Mouse (Mus musculus) limb, embryonic 15.5 days (tissue): Measurements from ENCODE around the gene Map1lc3b. TPM values are rescaled to one million over a fixed set of nuclear protein-coding genes. Genes with fewer than 3 reads are reported as not detected.

Source experiments
- ATAC-seq: fragments of 200-750 bp; cut with Nextera tagmentation; 2 replicates; pipeline ENCODE4 v1.8.0; 2017; ENCODE audit warnings: low read depth, moderate TSS enrichment; ENCODE audit not compliant: insufficient number of reproducible peaks, low FRiP score, low TSS enrichment
- H3K27ac ChIP-seq: fragments of 300-500 bp; sonication (generic); 2 replicates; pipeline ENCODE4 v1.5.1; 2015; ENCODE audit warnings: moderate library complexity, mild to moderate bottlenecking, inconsistent platforms
- H3K27me3 ChIP-seq: fragments of 300-500 bp; sonication (generic); 2 replicates; pipeline ENCODE4 v1.6.1; 2015; ENCODE audit warnings: inconsistent platforms
- H3K36me3 ChIP-seq: fragments of 300-500 bp; sonication (generic); 2 replicates; pipeline ENCODE4 v1.6.1; 2015; ENCODE audit warnings: inconsistent platforms
- H3K4me1 ChIP-seq: fragments of 300-500 bp; sonication (generic); 2 replicates; pipeline ENCODE4 v1.6.1; 2015; ENCODE audit warnings: inconsistent platforms
- H3K4me2 ChIP-seq: fragments of 300-500 bp; sonication (generic); 2 replicates; pipeline ENCODE4 v1.6.1; 2015; ENCODE audit warnings: mild to moderate bottlenecking, inconsistent platforms
- H3K4me3 ChIP-seq: fragments of 300-500 bp; sonication (generic); 2 replicates; pipeline ENCODE4 v1.5.1; 2015; ENCODE audit warnings: mild to moderate bottlenecking, inconsistent platforms
- H3K9ac ChIP-seq: fragments of 300-500 bp; sonication (generic); 2 replicates; pipeline ENCODE4 v1.6.1; 2015; ENCODE audit warnings: inconsistent platforms
- H3K9me3 ChIP-seq: fragments of 300-500 bp; sonication (generic); 2 replicates; pipeline ENCODE4 v1.6.1; 2016; ENCODE audit warnings: inconsistent platforms
- WGBS: fragments of 180-500 bp; shearing (Covaris S2); methylation state at CpG from one replicate; pipeline ENCODE4 v1.1.7; 2015; 5-methylcytosine and 5-hydroxymethylcytosine counted together
- polyA plus RNA-seq: library from polyadenylated mRNA; unstranded; fragments of >200 nt; fragmentation: Nextera tagmentation; extraction: Ambion mirVana; gene quantifications from 2 replicates; pipeline ENCODE4 v1.2.1, GENCODE M21; 2015

The Map1lc3b gene
- 182 and 193 TPM in 2 replicates for polyA plus RNA-seq

DNA sequence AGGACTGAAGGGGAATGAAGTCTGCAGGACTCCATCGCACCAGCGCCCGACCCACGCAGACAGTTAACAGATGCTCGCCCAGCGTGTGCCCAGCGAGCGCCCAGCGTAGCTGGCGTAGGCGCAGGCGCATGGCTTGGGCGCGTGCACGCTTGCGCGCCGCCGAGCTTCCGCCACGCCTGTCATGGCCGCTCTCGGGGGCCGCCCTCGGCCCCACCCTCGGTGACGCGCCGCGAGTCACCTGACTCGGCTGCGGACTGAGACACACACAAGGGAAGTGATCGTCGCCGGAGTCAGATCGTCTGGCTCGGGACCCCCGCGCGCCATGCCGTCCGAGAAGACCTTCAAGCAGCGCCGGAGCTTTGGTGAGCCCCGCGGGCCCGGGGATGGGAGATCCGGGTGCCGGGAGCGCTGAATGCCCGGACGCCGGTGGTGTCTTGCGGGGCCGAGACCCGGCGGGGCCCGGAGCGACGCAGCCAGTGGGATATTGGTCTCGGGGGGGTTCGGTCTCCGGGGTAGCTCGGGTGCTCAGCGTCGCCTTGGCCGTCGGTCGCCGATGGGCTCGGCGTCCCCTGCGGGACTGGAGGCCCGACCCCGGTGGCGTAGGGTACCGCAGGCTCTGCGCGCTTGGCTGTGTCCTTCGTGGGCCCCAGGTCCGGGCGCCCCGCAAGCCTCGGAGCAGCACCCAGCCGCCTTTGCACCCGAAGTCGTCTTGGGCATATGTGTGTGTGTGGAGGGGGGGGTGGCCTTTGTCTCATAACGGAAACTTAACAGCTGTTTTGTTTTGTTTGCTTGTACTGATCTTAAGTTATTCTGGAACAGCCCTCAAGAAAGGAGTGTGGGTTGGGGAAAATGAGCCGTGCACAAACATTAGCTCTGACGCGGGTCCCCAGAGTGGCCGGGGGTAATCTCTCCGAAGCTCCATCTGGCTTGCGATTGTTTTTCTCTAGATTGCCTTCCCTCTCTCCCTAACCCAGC is at the start of gene Map1lc3b:
Map1lc3b (plus strand) TSS at position 159 of the 975 bp plus-strand sequence.
- ATAC-seq = peak; percentile 83
- Histone ChIP-seq H3K36me3 (peaks cover 21% of the 10 kb centered on the region), H3K4me2 (peak within 1 kb of the TSS; percentile 86), H3K4me1 (peaks cover 26% of the 10 kb centered on the region), H3K4me3 (peak within 1 kb of the TSS; percentile 90), H3K27me3 (no peaks in the 10 kb centered on the region), H3K27ac (peak within 1 kb of the TSS; percentile 80), H3K9ac (peak within 1 kb of the TSS; percentile 83), H3K9me3 (no peaks in the 10 kb centered on the region)
- WGBS = under 1% methylated on average over 91 of the region's 94 CpGs

DNA sequence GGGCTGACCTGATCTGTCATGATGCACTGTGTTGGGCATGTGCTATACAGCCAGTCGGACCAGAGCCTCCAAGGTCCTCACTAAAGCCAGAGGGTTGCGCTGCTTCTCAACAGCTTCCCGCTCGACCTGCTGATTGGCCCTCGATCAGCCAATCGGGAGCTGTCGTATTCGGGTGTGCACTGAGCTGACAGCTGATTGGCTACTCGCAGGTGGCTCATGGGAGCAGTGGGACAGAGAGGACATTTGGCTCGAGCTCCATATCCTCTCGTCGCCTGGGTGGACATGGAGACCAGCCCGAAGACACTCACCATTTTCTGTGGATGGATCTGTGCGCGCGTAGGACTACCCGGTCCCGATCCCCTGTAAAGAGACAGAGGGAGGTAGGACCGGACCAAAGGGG is 48.3 kb upstream of the Map1lc3b start:
- Histone ChIP-seq H3K9ac (no peak overlapping the region), H3K36me3 (no peaks in the 10 kb centered on the region), H3K4me3 (no peak overlapping the region), H3K9me3 (no peaks in the 10 kb centered on the region), H3K4me1 (no peaks in the 10 kb centered on the region; the same call in 1 of the 2 replicates), H3K27me3 (peaks cover 17% of the 10 kb centered on the region), H3K27ac (no peak overlapping the region), H3K4me2 (no peak overlapping the region)
- 75% methylated on average over 19 of the region's 19 CpGs for WGBS
- no peak for ATAC-seq

DNA sequence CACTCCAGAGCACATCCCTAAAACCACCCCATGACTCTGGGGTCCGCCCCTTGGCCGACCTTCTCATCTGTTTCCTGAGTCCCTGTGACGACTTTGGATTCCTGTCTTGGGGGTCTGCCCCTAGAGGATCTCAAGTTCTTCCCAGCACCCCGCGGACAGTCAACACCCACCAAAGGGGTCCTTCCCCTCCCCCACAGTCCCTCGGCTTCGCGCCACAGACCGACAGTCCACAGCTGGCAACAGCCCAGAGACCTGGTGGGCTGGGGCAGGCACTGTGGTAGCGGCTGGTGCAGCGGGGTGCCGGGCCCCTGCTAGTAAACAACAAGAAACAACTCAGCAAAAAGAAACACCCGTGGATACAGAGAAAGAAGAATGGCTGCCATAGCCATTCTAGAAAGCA is 47.3 kb upstream of the Map1lc3b start:
- H3K27me3 ChIP-seq = peaks cover 17% of the 10 kb centered on the region
- ATAC-seq = no peak
- no peak overlapping the region for H3K4me3 ChIP-seq
- H3K9me3 ChIP-seq = no peaks in the 10 kb centered on the region
- H3K4me2 ChIP-seq = no peak overlapping the region
- no peaks in the 10 kb centered on the region for H3K36me3 ChIP-seq
- H3K4me1 ChIP-seq = peaks cover 3% of the 10 kb centered on the region
- 66% methylated on average over 13 of the region's 13 CpGs for WGBS
- no peak overlapping the region for H3K9ac ChIP-seq
- H3K27ac ChIP-seq = no peak overlapping the region

DNA sequence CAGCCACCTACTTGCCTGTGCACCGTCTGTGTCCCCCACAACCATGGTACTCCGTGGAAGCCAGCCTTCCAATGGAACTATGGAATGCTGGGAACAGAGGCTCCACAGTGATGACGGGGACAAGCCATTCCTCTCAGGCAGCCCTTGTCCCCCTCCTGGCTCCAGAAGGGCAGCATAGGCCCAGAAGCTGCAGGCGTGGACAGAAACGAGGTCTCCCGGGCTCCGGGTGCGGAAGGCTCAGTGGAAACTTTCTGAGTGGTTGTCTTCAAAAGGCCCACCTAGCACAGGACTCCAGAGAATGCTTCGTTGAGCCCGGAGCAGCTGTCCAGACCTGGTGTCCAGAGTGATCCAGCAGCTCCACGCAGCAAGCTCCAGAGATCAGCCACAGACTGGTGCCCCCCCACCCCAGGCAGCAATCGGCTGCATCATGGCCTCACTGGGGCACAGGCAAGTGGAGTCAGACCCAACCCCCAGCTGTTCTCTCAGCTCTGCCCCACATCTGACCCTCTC is 45.8 kb upstream of the Map1lc3b start, which contains the start of gene 1700018B08Rik:
1700018B08Rik (minus strand) TSS at position 45 of the 510 bp plus-strand sequence.
- H3K9ac ChIP-seq = no peak within 1 kb of the TSS
- H3K27ac ChIP-seq = no peak within 1 kb of the TSS
- 82% methylated on average over 12 of the region's 12 CpGs for WGBS
- H3K4me2 ChIP-seq = no peak within 1 kb of the TSS
- ATAC-seq = no peak
- no peak within 1 kb of the TSS for H3K4me3 ChIP-seq
- peaks cover 14% of the 10 kb centered on the region for H3K27me3 ChIP-seq
- peaks cover 3% of the 10 kb centered on the region for H3K4me1 ChIP-seq
- H3K36me3 ChIP-seq = peaks cover 7% of the 10 kb centered on the region
- H3K9me3 ChIP-seq = no peaks in the 10 kb centered on the region

DNA sequence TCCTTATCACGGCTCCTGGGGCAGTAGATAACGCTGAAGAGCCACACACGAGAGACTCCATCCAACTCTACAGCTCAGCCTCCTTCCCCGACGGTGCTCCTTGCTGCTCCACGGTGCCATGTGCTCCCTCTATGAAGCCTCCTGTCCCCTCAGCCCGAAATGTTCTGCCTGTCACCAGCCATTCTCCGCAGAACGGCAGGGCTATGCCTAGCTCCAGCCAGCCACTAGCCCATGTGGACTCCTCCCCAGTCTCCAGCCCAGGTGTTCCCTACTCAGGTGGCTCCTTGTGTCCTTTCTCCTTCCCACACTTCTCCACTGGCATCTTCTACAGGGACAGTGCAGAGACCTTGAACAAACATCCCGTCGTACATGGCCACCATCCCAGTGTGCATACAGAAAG is 45.2 kb upstream of the Map1lc3b start:
- ATAC-seq = no peak
- no peaks in the 10 kb centered on the region for H3K9me3 ChIP-seq
- H3K4me2 ChIP-seq = no peak overlapping the region
- H3K27ac ChIP-seq = no peak overlapping the region
- H3K4me1 ChIP-seq = peaks cover 3% of the 10 kb centered on the region
- no peak overlapping the region for H3K4me3 ChIP-seq
- H3K27me3 ChIP-seq = peaks cover 8% of the 10 kb centered on the region
- H3K36me3 ChIP-seq = peaks cover 13% of the 10 kb centered on the region
- 75% methylated on average over 11 of the region's 11 CpGs for WGBS
- H3K9ac ChIP-seq = no peak overlapping the region

DNA sequence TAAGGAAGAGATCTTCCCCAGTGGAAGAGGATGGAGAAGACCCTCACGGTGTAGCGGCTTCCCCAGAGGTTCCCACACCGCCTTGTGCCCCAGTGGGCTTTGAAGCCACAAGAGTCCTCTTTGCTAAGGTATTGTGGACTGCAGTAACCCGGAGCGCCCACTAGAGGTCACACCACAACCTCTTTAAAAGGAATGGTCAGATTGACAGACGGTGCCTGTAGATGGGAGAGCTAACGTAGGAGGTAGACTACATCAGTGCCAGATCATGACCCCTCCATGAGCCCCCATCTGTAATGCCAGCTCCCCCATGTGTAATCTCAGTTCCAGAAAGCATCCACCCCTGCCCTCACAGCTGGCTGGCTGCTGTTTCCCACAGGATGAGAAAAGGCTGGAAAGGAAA is 43.0 kb upstream of the Map1lc3b start:
- Histone ChIP-seq H3K36me3 (peaks cover 32% of the 10 kb centered on the region), H3K27me3 (no peaks in the 10 kb centered on the region; the same call in 1 of the 2 replicates), H3K27ac (no peak overlapping the region), H3K4me1 (peaks cover 3% of the 10 kb centered on the region), H3K9me3 (no peaks in the 10 kb centered on the region), H3K4me3 (no peak overlapping the region), H3K4me2 (no peak overlapping the region), H3K9ac (no peak overlapping the region)
- 4% methylated on average over 7 of the region's 7 CpGs for WGBS
- no peak for ATAC-seq

DNA sequence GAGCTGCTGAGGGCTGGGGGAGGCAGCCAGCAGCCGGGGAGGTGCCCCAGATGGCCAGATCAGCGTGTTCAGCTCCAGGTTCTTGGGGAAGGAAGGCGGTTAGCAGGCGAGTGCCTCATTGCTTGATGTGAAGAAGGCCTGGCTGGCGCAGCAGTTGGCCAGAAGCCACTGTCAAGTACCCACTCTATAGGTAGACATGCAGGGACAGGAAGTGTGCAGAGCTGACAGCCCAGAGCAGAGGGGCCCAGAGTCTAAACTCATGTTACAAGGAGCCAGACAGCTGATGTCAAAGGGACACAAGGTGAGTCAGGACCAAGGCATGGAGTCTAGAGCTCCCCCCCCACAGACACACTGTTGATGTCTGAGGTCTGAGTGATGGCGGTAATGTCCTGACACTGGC is 40.1 kb upstream of the Map1lc3b start:
- H3K27me3 ChIP-seq = no peaks in the 10 kb centered on the region; the same call in 1 of the 2 replicates
- ATAC-seq = no peak
- WGBS = 92% methylated on average over 6 of the region's 6 CpGs

DNA sequence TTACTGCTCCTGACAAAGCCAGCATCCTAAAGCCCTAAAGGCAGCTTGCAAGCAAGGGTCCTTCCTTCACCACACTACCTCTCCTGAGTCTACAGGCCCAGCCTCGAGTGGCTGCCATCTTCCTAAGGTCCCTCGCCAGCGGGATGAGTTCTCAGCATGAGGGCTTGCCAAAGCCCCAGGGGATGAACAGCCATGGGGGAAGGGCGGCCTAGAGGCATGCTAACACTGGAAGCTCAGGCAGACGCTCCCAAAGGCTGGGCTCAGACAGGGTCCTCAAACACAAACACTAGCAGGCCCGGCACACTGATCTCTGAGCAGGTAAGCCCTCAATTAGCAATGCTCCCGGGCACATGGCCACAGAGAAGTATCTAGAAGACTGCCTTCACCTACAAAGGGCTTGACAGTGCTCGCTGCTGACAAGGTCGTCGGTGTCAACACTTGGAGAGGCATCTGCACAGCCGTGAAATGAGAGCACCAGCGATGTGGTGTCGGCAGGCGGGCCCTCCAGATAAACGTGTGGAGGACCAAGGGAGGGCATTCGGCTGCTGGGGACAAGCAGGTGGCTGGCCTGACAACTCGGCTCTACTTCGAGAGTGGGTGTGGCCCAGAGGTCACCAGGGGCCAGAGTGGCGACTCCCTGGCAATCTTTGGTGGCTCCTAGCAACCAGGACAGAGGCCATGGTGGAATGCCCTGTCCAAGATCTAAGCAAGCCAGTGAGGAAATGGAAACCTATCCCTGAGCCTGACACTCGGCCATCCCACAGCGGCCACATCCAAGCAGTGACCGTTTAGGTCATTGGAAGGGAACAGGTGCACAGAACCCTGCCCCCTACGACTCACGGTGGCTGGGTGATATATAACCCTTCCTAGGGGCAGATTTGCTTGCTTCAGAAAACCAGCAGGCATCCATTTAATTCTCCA is 38.8 kb upstream of the Map1lc3b start:
- no peak overlapping the region for H3K4me2 ChIP-seq
- ATAC-seq = no peak
- H3K27me3 ChIP-seq = no peaks in the 10 kb centered on the region
- H3K36me3 ChIP-seq = peaks cover 70% of the 10 kb centered on the region
- peaks cover 3% of the 10 kb centered on the region; the same call in 1 of the 2 replicates for H3K4me1 ChIP-seq
- no peak overlapping the region for H3K27ac ChIP-seq
- no peaks in the 10 kb centered on the region for H3K9me3 ChIP-seq
- H3K4me3 ChIP-seq = no peak overlapping the region
- H3K9ac ChIP-seq = no peak overlapping the region
- WGBS = 78% methylated on average over 24 of the region's 24 CpGs

More for the DNA sequence above, 40.1 kb upstream of the Map1lc3b start:
- Histone ChIP-seq H3K4me3 (no peak overlapping the region), H3K27ac (no peak overlapping the region), H3K4me1 (peaks cover 3% of the 10 kb centered on the region; the same call in 1 of the 2 replicates), H3K36me3 (peaks cover 60% of the 10 kb centered on the region), H3K9me3 (no peaks in the 10 kb centered on the region), H3K9ac (no peak overlapping the region), H3K4me2 (no peak overlapping the region)

DNA sequence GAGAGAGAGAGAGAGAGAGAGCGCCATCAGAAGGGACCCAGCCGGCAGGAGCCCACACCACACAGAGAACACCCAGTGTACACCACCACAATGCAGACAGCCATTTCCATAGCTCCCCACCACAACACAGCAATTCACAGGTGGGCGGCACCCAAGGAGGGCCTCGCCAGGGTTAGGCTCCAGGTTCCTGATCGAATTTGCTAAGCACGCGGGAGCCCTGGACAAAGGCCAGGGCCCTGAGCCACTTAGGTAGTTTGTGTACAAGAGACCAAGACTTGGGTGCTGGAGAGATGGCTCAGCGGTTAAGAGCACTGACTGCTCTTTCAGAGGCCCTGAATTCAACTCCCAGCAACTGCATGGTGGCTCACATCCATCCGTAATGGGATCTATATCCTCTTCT is 37.7 kb upstream of the Map1lc3b start:
- H3K9me3 ChIP-seq = no peaks in the 10 kb centered on the region
- H3K27ac ChIP-seq = no peak overlapping the region
- no peak for ATAC-seq
- peaks cover 70% of the 10 kb centered on the region for H3K36me3 ChIP-seq
- H3K4me2 ChIP-seq = no peak overlapping the region
- WGBS = 90% methylated on average over 7 of the region's 9 CpGs
- no peak overlapping the region for H3K9ac ChIP-seq
- H3K27me3 ChIP-seq = no peaks in the 10 kb centered on the region
- no peak overlapping the region for H3K4me3 ChIP-seq
- H3K4me1 ChIP-seq = no peaks in the 10 kb centered on the region

DNA sequence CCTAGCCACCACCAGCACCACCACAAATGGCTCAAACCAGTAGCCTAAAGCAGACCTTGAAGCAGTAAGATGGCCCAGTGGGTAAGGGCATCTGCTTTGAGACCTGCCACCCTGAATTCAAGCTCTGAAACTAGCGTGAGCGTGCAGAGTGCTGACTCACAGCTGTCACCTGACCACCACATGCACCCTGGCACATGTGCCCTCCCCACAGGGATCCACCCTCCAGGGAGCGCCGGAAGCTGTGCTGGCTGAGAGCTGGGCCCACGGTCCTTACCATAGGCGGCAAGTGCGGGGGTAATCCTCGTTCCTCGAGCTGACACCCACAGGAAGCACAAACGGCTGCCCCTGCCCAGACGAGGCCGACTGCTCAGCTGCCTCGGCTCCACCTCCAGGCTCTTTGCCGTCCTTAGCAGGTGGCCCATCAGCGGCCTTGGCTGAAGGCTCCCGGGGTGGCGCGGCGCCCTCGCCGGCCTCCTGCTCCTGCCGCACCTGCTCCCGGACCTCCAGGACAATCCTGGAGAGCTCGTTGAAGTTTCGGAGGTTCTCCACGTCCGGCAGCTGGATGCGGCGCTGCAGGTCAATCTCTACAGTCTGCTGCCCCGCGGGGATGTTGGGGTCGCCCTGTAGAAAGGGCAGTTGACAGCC is 36.2 kb upstream of the Map1lc3b start:
- no peak overlapping the region for H3K4me3 ChIP-seq
- no peak overlapping the region for H3K27ac ChIP-seq
- H3K9ac ChIP-seq = no peak overlapping the region
- no peaks in the 10 kb centered on the region for H3K4me1 ChIP-seq
- no peak for ATAC-seq
- H3K36me3 ChIP-seq = peaks cover 81% of the 10 kb centered on the region
- H3K9me3 ChIP-seq = no peaks in the 10 kb centered on the region
- WGBS = 91% methylated on average over 32 of the region's 32 CpGs
- no peak overlapping the region for H3K4me2 ChIP-seq
- H3K27me3 ChIP-seq = no peaks in the 10 kb centered on the region

DNA sequence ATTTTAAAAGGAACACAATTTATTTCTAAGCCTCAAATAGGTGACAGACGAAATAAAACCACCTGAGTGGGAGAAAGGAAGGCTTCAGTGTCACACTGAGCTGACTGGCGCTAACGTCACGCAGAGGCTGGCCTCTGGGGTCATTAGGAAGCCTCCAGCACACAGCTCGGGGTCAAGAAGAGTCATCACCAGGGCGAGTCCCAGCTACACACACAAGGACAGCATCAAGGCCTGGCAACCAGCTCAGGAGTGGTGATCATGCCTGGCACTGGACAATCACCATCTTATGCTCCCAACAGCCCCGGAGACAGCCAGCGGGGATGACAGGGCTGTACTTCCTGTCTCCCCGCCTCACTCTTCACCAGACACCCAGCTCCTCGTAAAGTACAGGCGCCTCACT is 32.4 kb upstream of the Map1lc3b start:
- no peak overlapping the region for H3K9ac ChIP-seq
- no peak overlapping the region for H3K4me3 ChIP-seq
- WGBS = 83% methylated on average over 11 of the region's 11 CpGs
- H3K27me3 ChIP-seq = no peaks in the 10 kb centered on the region
- peaks cover 61% of the 10 kb centered on the region for H3K36me3 ChIP-seq
- ATAC-seq = no peak
- H3K4me1 ChIP-seq = no peaks in the 10 kb centered on the region
- no peak overlapping the region for H3K4me2 ChIP-seq
- H3K9me3 ChIP-seq = no peaks in the 10 kb centered on the region
- H3K27ac ChIP-seq = no peak overlapping the region
